ENCODE assay signal across 10 mouse cellular contexts in the genomic region with DNA sequence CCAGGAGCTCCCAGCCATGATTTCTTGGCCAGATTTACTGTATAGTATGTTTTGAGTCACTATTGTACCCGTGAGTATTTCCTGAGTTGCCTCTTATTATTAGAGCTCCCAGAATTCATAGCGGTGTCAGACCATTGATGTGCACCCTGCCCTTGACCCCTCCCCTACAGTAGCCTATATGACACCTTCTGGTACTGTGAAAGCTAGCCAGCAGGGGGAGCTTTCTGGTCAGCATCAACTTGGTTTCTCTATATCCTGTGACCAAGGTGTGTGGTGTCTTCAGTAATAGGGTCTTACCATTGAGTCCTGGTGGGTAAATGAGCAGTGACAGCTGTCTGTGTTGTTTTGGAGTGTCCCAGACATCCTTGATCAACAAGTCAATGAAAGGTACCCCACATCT. TPM values are rescaled to one million over a fixed set of nuclear protein-coding genes. Genes with fewer than 3 reads are reported as not detected.
DNase-seq lines count a peak whose midpoint lies in the region; ATAC-seq and TF ChIP-seq lines count a peak whose summit lies in the region.
"Had no signal": no experiment of that assay in that cellular context is flagged by ENCODE, and none has a peak within 500 bp of the region (broad histone marks: within the 10 kb centered on the region; RNA-seq: fewer than 3 reads in every experiment).

No protein-coding gene starts in this region.

- DNase-seq in heart, adult 18-20 months: peak; percentile 26 to 69
- peak; percentile 35 for DNase-seq in urinary bladder, postnatal 14 days (ENCODE audit: low spot score)
- DNase-seq in urinary bladder, postnatal 10 days (ENCODE audit: low spot score): no peak
- DNase-seq in cerebellum, postnatal 14 days: peak; percentile 74 to 78
- DNase-seq in hindbrain, embryonic 14.5 days (ENCODE audit: low spot score): peak; percentile 39
- peak; percentile 58 for DNase-seq in lung, postnatal 0 days (ENCODE audit: low spot score)
- DNase-seq in thymus, postnatal 25 days: peak; percentile 32

- no peak for TF ChIP-seq EP300 in lung, postnatal 0 days (IDR thresholded peaks at IDR 0.05)

- no peaks in the 10 kb centered on the region for H3K36me3 ChIP-seq in heart, embryonic 12.5 days
- H3K36me3 ChIP-seq in hindbrain, embryonic 14.5 days (replicated peaks; ENCODE audit: control insufficient read depth, insufficient read depth): no peaks in the 10 kb centered on the region
- H3K36me3 ChIP-seq in lung, postnatal 0 days (ENCODE audit: insufficient read depth, low read length): no peaks in the 10 kb centered on the region

- H3K9ac ChIP-seq in heart, embryonic 12.5 days: no peak overlapping the region
- no peak overlapping the region for H3K9ac ChIP-seq in hindbrain, embryonic 14.5 days
- no peak overlapping the region for H3K9ac ChIP-seq in lung, postnatal 0 days (replicated peaks; ENCODE audit: low read depth)

- no peaks in the 10 kb centered on the region for H3K4me1 ChIP-seq in heart, embryonic 12.5 days (replicated peaks)
- H3K4me1 ChIP-seq in hindbrain, embryonic 14.5 days (replicated peaks; ENCODE audit: control insufficient read depth, insufficient read depth, low read length): no peaks in the 10 kb centered on the region
- no peaks in the 10 kb centered on the region for H3K4me1 ChIP-seq in lung, postnatal 0 days (ENCODE audit: insufficient read depth, low read depth, low read length)

- 13% methylated on average over 2 of the region's 2 CpGs for WGBS in heart, embryonic 12.5 days
- WGBS in hindbrain, embryonic 14.5 days: 18% methylated on average over 2 of the region's 2 CpGs
- WGBS in lung, postnatal 0 days: 6% methylated on average over 2 of the region's 2 CpGs

- H3K4me2 ChIP-seq in heart, embryonic 12.5 days: no peak overlapping the region
- no peak overlapping the region for H3K4me2 ChIP-seq in hindbrain, embryonic 14.5 days (replicated peaks)
- no peak overlapping the region for H3K4me2 ChIP-seq in lung, postnatal 0 days (replicated peaks; ENCODE audit: low read depth, low read length)

- peaks cover 17% of the 10 kb centered on the region; the same call in 1 of the 2 replicates for H3K27me3 ChIP-seq in heart, embryonic 12.5 days (replicated peaks)
- H3K27me3 ChIP-seq in hindbrain, embryonic 14.5 days (ENCODE audit: control insufficient read depth, insufficient read depth, low read length): no peaks in the 10 kb centered on the region
- H3K27me3 ChIP-seq in lung, postnatal 0 days (replicated peaks; ENCODE audit: insufficient read depth, low read length): no peaks in the 10 kb centered on the region

- no peaks in the 10 kb centered on the region for H3K9me3 ChIP-seq in heart, embryonic 12.5 days (replicated peaks)
- no peaks in the 10 kb centered on the region for H3K9me3 ChIP-seq in hindbrain, embryonic 14.5 days (ENCODE audit: control insufficient read depth, low read length)
- no peaks in the 10 kb centered on the region for H3K9me3 ChIP-seq in lung, postnatal 0 days (ENCODE audit: low read length)

- no peak overlapping the region for H3K4me3 ChIP-seq in heart, embryonic 12.5 days
- no peak overlapping the region for H3K4me3 ChIP-seq in hindbrain, embryonic 14.5 days (replicated peaks; ENCODE audit: low read length)
- H3K4me3 ChIP-seq in lung, postnatal 0 days (ENCODE audit: low read depth, low read length): no peak overlapping the region

- TF ChIP-seq CTCF in lung, postnatal 0 days (IDR thresholded peaks at IDR 0.05): peak; percentile 75

- no peak overlapping the region for H3K27ac ChIP-seq in heart, embryonic 12.5 days (ENCODE audit: poor library complexity, severe bottlenecking)
- no peak overlapping the region for H3K27ac ChIP-seq in hindbrain, embryonic 14.5 days
- no peak overlapping the region for H3K27ac ChIP-seq in lung, postnatal 0 days (ENCODE audit: low read length)

- no peak; the same call in 1 of the 2 replicates for ATAC-seq in heart, embryonic 12.5 days (ENCODE audit: insufficient number of reproducible peaks, low FRiP score)
- peak; percentile 62; the same call in 1 of the 2 replicates for ATAC-seq in hindbrain, embryonic 14.5 days (ENCODE audit: low FRiP score)
- ATAC-seq in lung, postnatal 0 days: peak; percentile 64

RNA-seq across cellular contexts. Expression of gene Smim23, which starts 18.4 kb away (rescaled TPM):
- total RNA-seq in heart, adult 18-20 months (2021): not detected
- not detected in 2 replicates for polyA plus RNA-seq in heart, embryonic 12.5 days (2016; fragmentation: Nextera tagmentation; extraction: Ambion mirVana)
- not detected in 2 replicates for polyA plus RNA-seq in hindbrain, embryonic 14.5 days (2014; fragmentation: Nextera tagmentation; extraction: Ambion mirVana)
- not detected in 2 replicates for polyA plus RNA-seq in lung, postnatal 0 days (2015; fragmentation: Nextera tagmentation; extraction: Ambion mirVana)
- total RNA-seq: adrenal gland, postnatal 4 days had no signal
- polyA plus RNA-seq: large intestine, adult 2 months had no signal
